Mouse (Mus musculus): ENCODE data around the gene Tjap1. TPM values are rescaled to one million over a fixed set of nuclear protein-coding genes. Genes with fewer than 3 reads are reported as not detected.

Tjap1 gene
- total RNA-seq, 2 experiments from 2014 or later: 35.4 to 43.6 TPM

- intact Hi-C loops (cut with DNase I): no loop called here
- no peak for DNase-seq
These were observed 2.6 kb upstream of the Tjap1 start for GRCm38 (mm10) chr17:46285407-46285806.

- peak in 1 of 2 experiments; percentile 11 for DNase-seq
- intact Hi-C loops (cut with DNase I): loop anchor here (5.0 kb wide), 1 partner anchor 98 kb away; the partner anchor contains the start of gene Zfp318
These were observed 1.8 kb upstream of the Tjap1 start for GRCm38 (mm10) chr17:46284653-46285052.

- intact Hi-C loops (cut with DNase I): loop anchor here (2.0 to 5.0 kb wide), 2 partner anchors 17 to 98 kb away; partner anchors contain the start of gene Zfp318
- DNase-seq: peak in 1 of 2 experiments; percentile 10
These were observed 1.1 kb upstream of the Tjap1 start for GRCm38 (mm10) chr17:46283911-46284310.

DNA sequence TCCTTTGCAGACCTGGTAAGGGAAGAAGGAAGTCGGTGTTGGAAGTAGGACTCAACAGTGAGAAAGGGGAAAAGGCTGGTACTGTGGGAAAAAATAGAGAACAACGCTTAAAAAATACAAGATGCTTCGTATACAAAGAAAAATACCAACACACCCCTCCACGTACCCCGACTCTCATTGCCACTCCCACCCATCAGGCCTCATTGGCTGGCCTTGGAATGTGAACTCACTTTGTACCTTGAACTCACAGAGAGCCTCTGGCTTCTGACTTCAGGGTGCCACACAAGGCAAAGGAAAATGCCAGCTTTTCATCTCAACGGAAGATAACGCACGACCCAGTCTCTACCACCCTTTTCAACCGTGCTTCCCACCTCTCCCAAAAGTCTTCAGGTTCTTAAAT is 314 bp upstream of the Tjap1 start:
- intact Hi-C loops (cut with DNase I): loop anchor here (2.0 to 5.0 kb wide), 2 partner anchors 16 to 99 kb away; partner anchors contain the start of gene Zfp318

DNA sequence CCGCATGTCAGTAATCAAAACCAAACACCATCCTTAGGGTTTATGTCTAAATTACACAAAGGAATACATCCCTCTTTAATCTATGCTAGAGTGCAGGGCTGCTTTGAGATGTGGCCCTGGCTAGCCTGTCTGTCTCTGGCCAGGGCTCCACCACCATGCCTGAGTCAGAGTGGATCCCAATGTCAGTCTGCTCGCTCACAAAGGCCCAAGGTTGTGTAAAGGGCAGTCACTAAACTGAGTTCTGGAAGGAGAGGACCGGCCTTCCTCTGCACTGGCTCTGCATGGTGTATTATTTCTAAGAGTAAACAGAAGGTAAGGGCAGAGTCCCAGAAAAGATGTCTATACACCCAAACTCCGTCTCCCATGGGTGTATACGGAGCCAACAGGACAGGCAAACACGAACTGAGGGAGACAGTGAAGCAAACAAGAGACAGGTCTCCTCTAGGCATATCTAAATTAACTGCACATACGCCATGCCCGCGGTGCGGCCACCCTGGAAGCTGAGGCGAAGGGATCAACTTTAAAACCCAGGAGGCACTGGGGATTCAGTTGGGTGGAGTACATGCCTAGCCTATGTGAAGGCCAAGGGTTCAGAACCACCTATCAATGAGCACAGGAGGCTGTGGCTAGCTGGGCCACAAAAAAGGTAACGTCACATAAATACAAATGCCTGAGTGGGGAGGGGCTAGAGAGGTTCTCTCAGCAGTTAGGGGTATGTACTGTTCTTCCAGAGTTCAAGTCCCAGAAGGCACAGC is 4.6 kb downstream of the Tjap1 start:
- DNase-seq: no peak
- intact Hi-C loops (cut with DNase I): no loop called here

More for the DNA sequence above, 314 bp upstream of the Tjap1 start:
- peak in 1 of 2 experiments; percentile 10 for DNase-seq

DNA sequence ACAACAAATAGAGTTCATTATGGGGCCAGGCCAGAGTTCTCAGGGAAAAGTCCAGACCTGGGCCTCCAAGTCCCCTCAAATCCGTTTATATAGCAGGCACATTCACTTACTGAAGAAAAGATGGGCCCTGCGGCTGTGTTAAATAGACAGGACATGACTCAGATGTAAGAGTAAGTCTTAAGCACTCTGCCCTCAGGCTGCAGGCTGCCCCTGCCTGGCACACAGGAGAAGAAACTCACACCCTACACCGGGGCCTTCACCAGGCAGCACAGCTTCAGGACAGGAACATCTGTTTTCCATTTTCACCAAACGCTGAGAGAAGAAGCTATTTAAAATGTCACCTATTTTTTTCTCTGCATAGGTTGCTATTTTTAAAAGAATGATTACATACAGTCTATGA is 5.2 kb downstream of the Tjap1 start:
- no peak for DNase-seq
- intact Hi-C loops (cut with DNase I): no loop called here

- intact Hi-C loops (cut with DNase I): no loop called here
- no peak for DNase-seq
These were observed 7.3 kb downstream of the Tjap1 start for GRCm38 (mm10) chr17:46275506-46275905.

GRCm38 (mm10) chr17:46275034-46275433 is 7.8 kb downstream of the Tjap1 start:
- intact Hi-C loops (cut with DNase I): no loop called here
- DNase-seq: peak in 1 of 2 experiments; percentile 9

DNA sequence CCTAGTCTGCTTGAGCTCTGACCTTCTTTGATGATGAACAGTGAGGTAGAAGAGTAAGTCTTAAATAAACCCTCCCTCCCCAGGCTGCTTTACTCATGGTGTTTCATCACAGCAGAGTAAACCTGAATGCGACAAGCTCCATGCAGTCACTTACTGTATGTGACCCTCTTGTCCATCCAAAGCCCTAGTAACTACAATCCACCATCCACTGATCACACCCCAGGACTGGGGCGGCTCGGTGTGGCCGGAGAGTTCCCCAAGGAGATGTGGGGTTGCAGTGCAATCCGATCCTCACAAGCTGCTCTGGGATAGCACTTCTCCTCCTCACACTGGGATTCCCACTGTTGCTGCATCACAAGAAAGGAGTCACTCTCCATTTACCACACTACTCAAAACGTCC is 8.4 kb downstream of the Tjap1 start:
- peak in 1 of 2 experiments; percentile 13 for DNase-seq
- intact Hi-C loops (cut with DNase I): no loop called here

- intact Hi-C loops (cut with DNase I): no loop called here
- DNase-seq: peak in 1 of 2 experiments; percentile 13
These were observed 9.0 kb downstream of the Tjap1 start for GRCm38 (mm10) chr17:46273803-46274236.

GRCm38 (mm10) chr17:46272675-46273074 is 10.2 kb downstream of the Tjap1 start:
- DNase-seq: peak in 1 of 2 experiments; percentile 16
- intact Hi-C loops (cut with DNase I): no loop called here

GRCm38 (mm10) chr17:46272058-46272457 is 10.8 kb downstream of the Tjap1 start:
- intact Hi-C loops (cut with DNase I): no loop called here
- peak in 1 of 2 experiments; percentile 13 for DNase-seq

DNA sequence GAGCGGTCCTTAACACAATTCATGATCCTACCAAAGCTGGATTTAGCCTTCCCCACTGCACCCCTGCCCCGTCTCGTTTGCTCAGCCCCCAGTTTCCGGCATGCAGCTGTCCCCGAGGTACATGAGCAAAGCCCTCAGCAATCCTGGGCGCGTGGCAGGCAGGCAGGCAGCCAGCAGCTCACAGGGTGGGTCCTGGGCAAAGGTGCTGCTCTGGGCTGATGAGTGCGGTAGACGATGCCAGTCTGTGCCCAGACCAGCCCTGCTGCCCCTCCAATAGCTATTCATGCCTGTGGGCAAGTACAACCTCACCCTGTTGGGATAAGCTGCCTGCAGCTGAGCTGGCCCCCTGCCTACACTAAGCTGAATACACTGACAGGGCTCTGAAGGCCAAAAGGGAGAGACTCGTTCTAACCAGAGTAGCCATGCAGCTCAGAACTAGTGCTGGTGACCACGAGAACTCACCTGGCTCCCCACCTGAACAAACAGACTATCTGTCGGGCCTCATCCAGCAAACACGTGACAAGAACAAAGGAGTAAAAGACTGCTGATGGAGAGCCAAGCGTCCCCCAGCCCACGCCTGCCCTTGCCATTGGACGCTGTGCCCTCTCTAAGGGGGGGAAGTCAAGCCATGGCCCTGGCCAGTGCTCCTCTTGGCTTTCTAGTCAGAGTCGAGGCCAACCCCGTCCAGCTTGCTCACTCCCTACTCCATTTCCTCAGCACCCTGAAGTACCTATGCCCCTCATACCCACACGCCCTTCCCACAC is 12.9 kb downstream of the Tjap1 start:
- peak in 1 of 2 experiments; percentile 52 for DNase-seq
- intact Hi-C loops (cut with DNase I): loop anchor here (5.0 kb wide), 1 partner anchor 112 kb away; the partner anchor contains the start of gene Zfp318

GRCm38 (mm10) chr17:46268026-46268720 is 14.7 kb downstream of the Tjap1 start:
- DNase-seq: no peak
- intact Hi-C loops (cut with DNase I): loop anchor here (5.0 kb wide), 1 partner anchor 114 kb away; the partner anchor contains the start of gene Zfp318

- DNase-seq: no peak
- intact Hi-C loops (cut with DNase I): loop anchor here (2.0 to 5.0 kb wide), 2 partner anchors 15 to 115 kb away; partner anchors contain the start of genes Tjap1 and Zfp318
These were observed 15.3 kb downstream of the Tjap1 start for GRCm38 (mm10) chr17:46267511-46267910.

GRCm38 (mm10) chr17:46266986-46267385 is 15.8 kb downstream of the Tjap1 start:
- no peak for DNase-seq
- intact Hi-C loops (cut with DNase I): loop anchor here (1.0 to 5.0 kb wide), 3 partner anchors 16 to 115 kb away; partner anchors contain the start of genes Tjap1 and Zfp318

DNA sequence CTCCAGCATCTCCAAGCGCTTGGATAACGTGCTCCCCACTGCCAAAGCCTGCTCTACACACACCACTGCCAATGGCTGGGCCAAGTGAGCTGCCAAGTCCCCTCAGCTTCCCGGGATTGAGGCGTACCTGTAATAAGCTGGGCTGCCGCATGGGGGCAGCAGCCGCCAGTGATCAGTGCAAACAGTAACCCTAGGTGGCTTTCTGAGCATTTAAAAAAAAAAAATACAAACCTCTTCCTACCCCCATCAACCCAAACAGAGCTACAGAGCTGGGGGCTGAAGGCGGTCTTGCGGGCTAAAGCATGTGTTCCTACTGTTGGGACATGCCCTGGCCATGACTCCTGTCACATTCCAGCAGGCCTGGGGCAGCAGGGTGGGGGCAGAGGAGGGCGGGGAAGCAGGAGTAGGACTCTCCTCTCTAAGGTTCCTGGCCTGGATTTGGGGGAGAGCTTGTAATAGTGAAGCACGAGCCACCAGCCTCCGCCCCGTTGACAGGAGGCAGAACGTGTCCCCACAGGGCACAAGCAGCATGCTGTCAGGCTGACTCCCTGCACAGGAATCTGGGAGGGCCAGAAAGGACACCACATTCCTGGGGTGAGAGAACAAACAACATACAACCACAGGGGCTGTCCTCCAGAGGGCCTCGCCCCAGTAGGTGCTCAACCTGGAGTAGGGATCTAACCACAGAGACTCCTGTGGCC is 16.8 kb downstream of the Tjap1 start:
- intact Hi-C loops (cut with DNase I): loop anchor here (1.0 to 5.0 kb wide), 3 partner anchors 17 to 116 kb away; partner anchors contain the start of genes Tjap1 and Zfp318
- DNase-seq: peak; percentile 77 to 80

DNA sequence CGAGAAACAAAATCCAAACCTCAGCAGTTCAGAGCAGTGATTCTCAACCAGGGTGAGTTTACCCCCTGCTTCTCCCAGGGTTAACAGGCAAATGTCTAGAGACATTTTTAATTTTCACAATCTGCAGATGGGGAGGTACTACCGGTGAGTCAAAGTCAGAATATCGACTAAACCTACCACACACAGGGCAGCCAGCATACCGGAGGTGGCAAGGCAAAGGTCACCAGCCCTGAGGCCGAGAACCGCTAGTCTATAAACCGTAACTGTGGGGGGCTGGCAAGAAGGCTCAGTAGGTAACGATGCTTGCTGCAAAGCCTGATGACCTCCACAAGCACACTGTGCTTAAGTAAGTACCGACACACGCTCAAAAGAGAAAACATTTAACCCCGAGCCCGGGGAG is 17.3 kb downstream of the Tjap1 start:
- intact Hi-C loops (cut with DNase I): loop anchor here (5.0 kb wide), 1 partner anchor 117 kb away; the partner anchor contains the start of gene Zfp318
- DNase-seq: no peak

DNA sequence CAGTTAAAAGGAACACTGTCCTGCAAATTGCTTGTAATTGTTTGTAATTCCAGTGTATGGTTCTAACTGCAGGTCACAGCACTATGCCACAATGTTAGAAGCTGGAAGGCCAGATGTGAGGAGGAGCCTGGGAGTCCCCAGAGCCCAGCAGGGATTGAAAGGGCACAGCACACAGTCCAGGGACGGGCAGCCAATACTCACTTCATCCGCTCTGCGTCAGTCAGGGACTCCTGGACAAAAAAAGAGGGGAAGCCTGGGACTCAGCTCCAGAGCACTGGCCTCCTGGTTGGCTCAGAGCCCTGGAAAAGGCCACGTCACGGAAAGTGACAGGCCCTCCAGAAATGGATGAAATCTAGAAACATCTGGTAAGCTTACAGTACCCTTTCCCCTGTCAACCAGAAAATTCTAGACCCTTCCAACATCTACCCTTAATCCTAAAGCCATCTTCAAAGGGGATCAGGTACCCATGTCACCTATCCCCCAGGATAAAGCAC is 20.6 kb downstream of the Tjap1 start:
- intact Hi-C loops (cut with DNase I): no loop called here
- no peak for DNase-seq

All from gastrocnemius, postnatal 36 days (tissue).